Mouse (Mus musculus) liver, postnatal 0 days (tissue): Measurements from ENCODE around the gene Lactbl1. TPM values are rescaled to one million over a fixed set of nuclear protein-coding genes. Genes with fewer than 3 reads are reported as not detected.

Experiments used
- ATAC-seq: fragments of 200-750 bp; cut with Nextera tagmentation; 2 replicates; pipeline ENCODE4 v1.8.0; 2017; ENCODE audit warnings: mild to moderate bottlenecking, moderate library complexity
- DNase-seq: peaks from one replicate; pipeline ENCODE4 v3.0.0-alpha.2; 2016
- H3K27ac ChIP-seq: fragments of 300-500 bp; sonication (generic); 2 replicates; pipeline ENCODE4 v1.5.1; 2014; ENCODE audit warnings: antibody characterized with exemption, moderate library complexity, mild to moderate bottlenecking, low read depth
- H3K27me3 ChIP-seq: fragments of 300-500 bp; sonication (generic); 2 replicates; pipeline ENCODE4 v1.6.1; 2014; ENCODE audit warnings: low read length, control low read depth, mixed read lengths; ENCODE audit not compliant: insufficient read depth
- H3K36me3 ChIP-seq: fragments of 300-500 bp; sonication (generic); replicated peaks from 2 replicates; pipeline ENCODE4 v1.6.1; 2014; ENCODE audit warnings: mild to moderate bottlenecking, control low read depth, low read length, moderate library complexity, mixed read lengths; ENCODE audit not compliant: insufficient read depth
- H3K4me1 ChIP-seq: fragments of 300-500 bp; sonication (generic); 2 replicates; pipeline ENCODE4 v1.6.1; 2014; ENCODE audit warnings: antibody characterized with exemption, mild to moderate bottlenecking, control low read depth; ENCODE audit not compliant: insufficient read depth
- H3K4me2 ChIP-seq: fragments of 300-500 bp; sonication (generic); 2 replicates; pipeline ENCODE4 v1.6.1; 2014; ENCODE audit warnings: low read depth, mild to moderate bottlenecking, low read length, moderate library complexity, mixed read lengths
- H3K4me3 ChIP-seq: fragments of 300-500 bp; sonication (generic); 2 replicates; pipeline ENCODE4 v1.5.1; 2014; ENCODE audit warnings: low read depth, low read length
- H3K9ac ChIP-seq: fragments of 300-500 bp; sonication (generic); replicated peaks from 2 replicates; pipeline ENCODE4 v1.6.1; 2014; ENCODE audit warnings: mild to moderate bottlenecking, moderate library complexity
- H3K9me3 ChIP-seq: fragments of 300-500 bp; sonication (generic); 2 replicates; pipeline ENCODE4 v1.6.1; 2016; ENCODE audit warnings: mild to moderate bottlenecking, control low read depth, low read length, mixed read lengths
- CTCF ChIP-seq: sonication (generic); IDR thresholded peaks from 2 replicates; pipeline ENCODE4 v1.5.1; 2016; ENCODE audit warnings: antibody characterized with exemption, low read depth
- EP300 ChIP-seq: IDR thresholded peaks from 2 replicates; pipeline ENCODE4 v1.6.1; 2016; ENCODE audit warnings: antibody characterized with exemption, low read depth, mild to moderate bottlenecking
- WGBS: fragments of 180-500 bp; shearing (Covaris S2); extraction: QIAGEN DNeasy Blood & Tissue Kit; methylation state at CpG from one replicate; pipeline ENCODE4 v1.1.7; 2014; ENCODE audit not compliant: insufficient replicate concordance; 5-methylcytosine and 5-hydroxymethylcytosine counted together
- polyA plus RNA-seq: library from polyadenylated mRNA; unstranded; fragments of >200 nt; fragmentation: Nextera tagmentation; extraction: Ambion mirVana; gene quantifications from 2 replicates; pipeline ENCODE4 v1.2.1, GENCODE M21; 2015

Gene Lactbl1
- polyA plus RNA-seq, 1 experiment from 2014 or later: not detected

DNA sequence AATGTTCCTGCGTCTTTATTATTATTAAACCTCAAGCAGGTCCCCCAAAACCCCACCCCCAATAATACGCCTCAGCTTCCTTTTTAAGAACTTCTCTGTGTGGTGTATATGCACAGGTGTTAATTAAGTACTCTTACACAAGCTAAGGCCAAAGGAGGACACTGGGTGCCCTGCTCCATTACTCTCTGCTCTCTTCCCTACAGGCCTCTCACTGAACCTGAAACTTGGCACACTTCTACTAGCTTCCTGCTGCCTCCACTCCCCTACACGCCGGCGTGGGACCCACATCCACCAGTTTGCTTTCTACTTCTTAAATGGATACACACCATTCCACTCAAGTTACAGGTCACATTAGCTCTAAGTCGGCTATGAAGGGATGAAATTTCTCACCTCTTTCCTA lies 27.2 kb upstream of the Lactbl1 start:
- Histone ChIP-seq H3K4me1 (peaks cover 3% of the 10 kb centered on the region), H3K27ac (no peak overlapping the region), H3K36me3 (0 out of 2 replicates have a peak, but pooled peaks cover 2% of the 10 kb centered on the region), H3K9ac (no peak overlapping the region), H3K4me2 (no peak overlapping the region), H3K9me3 (no peaks in the 10 kb centered on the region), H3K4me3 (no peak overlapping the region), H3K27me3 (no peaks in the 10 kb centered on the region)
- DNase-seq: no peak
- WGBS: 80% methylated on average over 6 of the region's 6 CpGs
- no peak for ATAC-seq
- no peak for TF ChIP-seq CTCF
- TF ChIP-seq EP300: no peak

DNA sequence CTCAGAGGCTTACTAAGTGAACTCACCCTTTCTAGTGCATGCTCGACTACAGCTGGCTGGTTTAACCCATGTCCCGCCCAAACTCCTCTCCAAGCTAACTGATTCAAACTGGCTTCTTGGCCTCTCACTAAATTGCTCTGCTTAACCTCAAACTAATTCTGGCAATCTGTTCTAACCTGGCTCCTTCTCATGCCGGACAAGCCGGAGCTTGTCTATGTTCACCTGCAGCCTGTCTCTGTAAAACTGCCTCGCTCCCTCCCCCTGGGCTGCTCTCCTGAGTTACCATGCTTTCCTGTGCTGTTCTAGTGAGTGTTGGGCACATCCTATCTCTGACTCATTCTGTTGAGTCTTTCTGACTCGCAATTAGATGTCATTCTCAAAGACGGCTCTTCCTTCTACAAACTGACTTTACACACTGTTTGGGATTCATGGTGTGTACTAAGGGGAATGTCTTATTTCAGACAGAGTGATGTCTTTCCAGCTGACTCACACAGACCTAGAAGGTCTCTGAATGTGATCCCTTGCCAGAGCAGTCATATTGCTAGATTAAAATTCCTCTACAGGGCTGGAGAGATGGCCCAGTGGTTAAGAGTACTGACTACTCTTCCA lies 24.0 kb upstream of the Lactbl1 start:
- H3K4me2 ChIP-seq: no peak overlapping the region
- H3K9me3 ChIP-seq: no peaks in the 10 kb centered on the region
- DNase-seq: no peak
- no peaks in the 10 kb centered on the region for H3K27me3 ChIP-seq
- H3K27ac ChIP-seq: no peak overlapping the region
- TF ChIP-seq EP300 (no peak), CTCF (no peak)
- H3K9ac ChIP-seq: no peak overlapping the region
- no peaks in the 10 kb centered on the region for H3K36me3 ChIP-seq
- peaks cover 16% of the 10 kb centered on the region for H3K4me1 ChIP-seq
- no peak for ATAC-seq
- WGBS: 71% methylated on average over 7 of the region's 7 CpGs
- no peak overlapping the region for H3K4me3 ChIP-seq

DNA sequence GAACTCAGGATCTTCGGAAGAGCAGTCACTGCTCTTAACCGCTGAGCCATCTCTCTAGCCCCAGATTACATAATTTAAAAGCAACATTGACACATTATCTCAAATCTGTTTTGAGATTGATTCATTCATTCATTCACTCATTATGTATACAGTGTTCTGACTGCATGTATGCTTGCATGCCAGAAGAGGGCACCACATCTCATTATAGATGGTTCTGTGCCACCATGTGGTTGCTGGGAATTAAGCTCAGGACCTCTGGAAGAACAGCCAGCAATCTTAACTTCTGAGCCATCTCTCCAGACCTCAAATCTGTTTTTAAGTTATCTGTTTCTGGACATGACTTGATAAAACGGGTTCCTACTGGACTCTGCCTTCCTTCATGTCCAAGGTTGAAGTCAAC lies 22.6 kb upstream of the Lactbl1 start:
- no peak for DNase-seq
- no peak for TF ChIP-seq EP300
- TF ChIP-seq CTCF: peak; percentile 41
- Histone ChIP-seq H3K9me3 (no peaks in the 10 kb centered on the region), H3K27me3 (no peaks in the 10 kb centered on the region), H3K4me1 (peaks cover 16% of the 10 kb centered on the region), H3K36me3 (no peaks in the 10 kb centered on the region), H3K27ac (no peak overlapping the region), H3K9ac (no peak overlapping the region), H3K4me3 (no peak overlapping the region), H3K4me2 (no peak overlapping the region)
- 98% methylated on average over 3 of the region's 3 CpGs for WGBS
- ATAC-seq: no peak

DNA sequence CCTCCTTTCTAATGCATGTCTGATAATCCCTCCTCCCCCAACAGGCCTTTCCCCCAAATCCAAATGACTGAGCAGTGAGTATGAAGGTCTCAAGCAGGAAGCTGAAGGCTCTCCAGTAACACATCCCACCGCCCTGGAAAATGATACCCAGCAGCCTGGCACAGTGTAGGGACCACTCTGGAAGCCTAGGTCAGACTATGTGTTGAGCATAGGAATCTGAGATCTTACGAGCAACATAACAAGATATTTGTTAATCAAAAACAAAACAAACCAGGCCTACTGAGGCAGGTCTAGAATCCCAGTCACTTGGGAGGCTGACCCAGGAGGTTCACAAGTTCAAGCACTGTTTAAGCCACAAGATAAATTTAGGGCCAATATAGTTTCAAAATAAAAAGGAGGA lies 21.9 kb upstream of the Lactbl1 start:
- no peak for ATAC-seq
- peak overlapping the region; percentile 74 for H3K4me2 ChIP-seq
- H3K9me3 ChIP-seq: no peaks in the 10 kb centered on the region
- H3K4me3 ChIP-seq: peak overlapping the region; percentile 78
- WGBS: 89% methylated on average over 2 of the region's 2 CpGs
- no peaks in the 10 kb centered on the region for H3K36me3 ChIP-seq
- peak overlapping the region; percentile 88 for H3K9ac ChIP-seq
- H3K27me3 ChIP-seq: no peaks in the 10 kb centered on the region
- TF ChIP-seq CTCF (no peak), EP300 (no peak)
- H3K4me1 ChIP-seq: peaks cover 16% of the 10 kb centered on the region
- no peak for DNase-seq
- H3K27ac ChIP-seq: peak overlapping the region; percentile 51; the same call in 1 of the 2 replicates

DNA sequence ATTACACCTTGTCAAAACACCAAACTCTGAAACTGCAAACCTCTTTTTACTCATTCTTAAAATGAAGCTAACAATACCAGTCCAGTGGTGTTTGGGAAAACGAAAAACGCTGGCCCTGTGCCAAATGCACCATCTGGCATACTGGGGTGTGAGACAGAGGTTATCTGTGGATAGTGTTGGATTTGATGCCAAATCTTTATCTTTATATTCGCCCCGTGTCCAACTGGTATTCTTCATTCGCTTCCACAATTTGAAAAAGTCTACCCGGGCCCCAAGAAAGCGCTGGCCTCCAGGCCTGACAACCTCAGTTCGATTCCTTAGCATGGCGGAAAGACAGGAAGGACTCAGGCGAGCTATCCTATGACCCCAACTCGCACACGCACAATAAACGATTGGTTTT lies 20.9 kb upstream of the Lactbl1 start:
- no peaks in the 10 kb centered on the region for H3K27me3 ChIP-seq
- WGBS: 3% methylated on average over 13 of the region's 13 CpGs
- peaks cover 16% of the 10 kb centered on the region for H3K4me1 ChIP-seq
- DNase-seq (peak; percentile 72), ATAC-seq (peak; percentile 14; the same call in 1 of the 2 replicates)
- H3K4me3 ChIP-seq: peak overlapping the region; percentile 78
- H3K27ac ChIP-seq: peak overlapping the region; percentile 92
- TF ChIP-seq EP300: no peak
- no peaks in the 10 kb centered on the region for H3K36me3 ChIP-seq
- peak overlapping the region; percentile 88 for H3K9ac ChIP-seq
- H3K4me2 ChIP-seq: peak overlapping the region; percentile 74
- H3K9me3 ChIP-seq: no peaks in the 10 kb centered on the region

DNA sequence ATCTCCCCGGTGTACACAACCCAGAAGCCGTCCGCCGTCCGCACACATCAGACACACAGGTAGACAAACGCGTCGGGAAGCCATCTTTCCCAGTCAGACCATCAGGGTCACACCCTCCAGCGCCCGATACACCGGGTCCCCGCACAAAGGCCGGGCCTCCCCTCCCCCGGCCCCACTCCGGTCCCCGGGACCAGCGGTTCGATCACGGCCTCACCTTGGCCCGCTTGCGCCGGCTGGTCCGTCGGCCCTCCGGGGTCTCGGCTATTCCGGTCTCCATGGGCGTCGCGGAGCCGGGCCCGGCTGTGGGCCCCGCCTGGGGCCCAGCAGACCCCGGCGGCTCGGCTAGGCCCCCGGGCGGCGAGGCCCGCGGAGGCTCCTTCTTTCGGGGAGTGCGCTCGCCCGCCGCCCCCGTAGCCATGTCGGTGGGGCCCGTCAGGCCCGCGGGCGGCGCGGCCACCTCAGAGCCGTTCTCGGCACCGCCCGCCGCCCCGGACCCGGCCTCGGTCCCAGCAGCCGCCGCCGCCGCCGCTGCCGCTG lies 20.3 kb upstream of the Lactbl1 start:
- DNase-seq: peak; percentile 67
- no peaks in the 10 kb centered on the region for H3K36me3 ChIP-seq
- H3K9me3 ChIP-seq: no peaks in the 10 kb centered on the region
- peaks cover 16% of the 10 kb centered on the region for H3K4me1 ChIP-seq
- TF ChIP-seq CTCF (no peak), EP300 (no peak)
- peak overlapping the region; percentile 78 for H3K4me3 ChIP-seq
- WGBS: under 1% methylated on average over 35 of the region's 68 CpGs
- peak overlapping the region; percentile 92 for H3K27ac ChIP-seq
- H3K27me3 ChIP-seq: no peaks in the 10 kb centered on the region
- ATAC-seq: peak; percentile 62
- peak overlapping the region; percentile 74 for H3K4me2 ChIP-seq
- peak overlapping the region; percentile 88 for H3K9ac ChIP-seq
